Mouse (Mus musculus): ENCODE measurements around the gene Ppp4r3a.
"Not testable (repeated sequence)": the region's sequence is repeated elsewhere in the genome, so short reads cannot be mapped to it uniquely, and the experiment has no call there.

DNA sequence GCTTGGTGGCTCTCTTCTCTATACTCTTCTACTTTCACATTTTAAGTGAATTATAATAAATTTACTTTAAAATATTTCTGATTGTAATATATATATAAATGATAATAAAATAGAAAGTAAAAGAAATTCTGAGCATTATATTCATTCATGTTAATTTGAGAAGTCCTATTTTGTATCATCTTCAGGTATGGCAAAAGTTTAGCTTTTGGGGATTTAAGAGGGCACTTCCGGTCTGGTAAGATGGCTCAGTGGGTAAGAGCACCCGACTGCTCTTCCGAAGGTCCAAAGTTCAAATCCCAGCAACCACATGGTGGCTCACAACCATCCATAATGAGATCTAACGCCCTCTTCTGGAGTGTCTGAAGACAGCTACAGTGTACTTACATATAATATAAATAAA lies 38.6 kb upstream of the Ppp4r3a start:
- not testable (repeated sequence) for TF ChIP-seq CTCF (IDR thresholded peaks at IDR 0.05; ENCODE audit: control insufficient read depth, insufficient read depth, insufficient read length); USF1 (IDR thresholded peaks at IDR 0.05; ENCODE audit: low read depth); CEBPB (IDR thresholded peaks at IDR 0.05; ENCODE audit: low read depth); MAX (IDR thresholded peaks at IDR 0.05); FOSL1 (IDR thresholded peaks at IDR 0.05; ENCODE audit: insufficient read depth, low read length, poor library complexity, severe bottlenecking); MYOG (IDR thresholded peaks at IDR 0.05; ENCODE audit: control insufficient read depth, extremely low read depth, insufficient read length); MYOD1 (IDR thresholded peaks at IDR 0.05; ENCODE audit: control insufficient read depth, insufficient read length, low read depth)

Data from C2C12 (cell line).